Mouse (Mus musculus) limb, embryonic 15.5 days (tissue): Measurements from ENCODE around the gene Lypla2. TPM values are rescaled to one million over a fixed set of nuclear protein-coding genes. Genes with fewer than 3 reads are reported as not detected.

Experiments used
- ATAC-seq: fragments of 200-750 bp; cut with Nextera tagmentation; 2 replicates; pipeline ENCODE4 v1.8.0; 2017; ENCODE audit warnings: low read depth, moderate TSS enrichment; ENCODE audit not compliant: insufficient number of reproducible peaks, low FRiP score, low TSS enrichment
- H3K27ac ChIP-seq: fragments of 300-500 bp; sonication (generic); 2 replicates; pipeline ENCODE4 v1.5.1; 2015; ENCODE audit warnings: moderate library complexity, mild to moderate bottlenecking, inconsistent platforms
- H3K27me3 ChIP-seq: fragments of 300-500 bp; sonication (generic); 2 replicates; pipeline ENCODE4 v1.6.1; 2015; ENCODE audit warnings: inconsistent platforms
- H3K36me3 ChIP-seq: fragments of 300-500 bp; sonication (generic); 2 replicates; pipeline ENCODE4 v1.6.1; 2015; ENCODE audit warnings: inconsistent platforms
- H3K4me1 ChIP-seq: fragments of 300-500 bp; sonication (generic); 2 replicates; pipeline ENCODE4 v1.6.1; 2015; ENCODE audit warnings: inconsistent platforms
- H3K4me2 ChIP-seq: fragments of 300-500 bp; sonication (generic); 2 replicates; pipeline ENCODE4 v1.6.1; 2015; ENCODE audit warnings: mild to moderate bottlenecking, inconsistent platforms
- H3K4me3 ChIP-seq: fragments of 300-500 bp; sonication (generic); 2 replicates; pipeline ENCODE4 v1.5.1; 2015; ENCODE audit warnings: mild to moderate bottlenecking, inconsistent platforms
- H3K9ac ChIP-seq: fragments of 300-500 bp; sonication (generic); 2 replicates; pipeline ENCODE4 v1.6.1; 2015; ENCODE audit warnings: inconsistent platforms
- H3K9me3 ChIP-seq: fragments of 300-500 bp; sonication (generic); 2 replicates; pipeline ENCODE4 v1.6.1; 2016; ENCODE audit warnings: inconsistent platforms
- WGBS: fragments of 180-500 bp; shearing (Covaris S2); methylation state at CpG from one replicate; pipeline ENCODE4 v1.1.7; 2015; 5-methylcytosine and 5-hydroxymethylcytosine counted together
- polyA plus RNA-seq: library from polyadenylated mRNA; unstranded; fragments of >200 nt; fragmentation: Nextera tagmentation; extraction: Ambion mirVana; gene quantifications from 2 replicates; pipeline ENCODE4 v1.2.1, GENCODE M21; 2015

Gene Lypla2
- polyA plus RNA-seq, 1 experiment from 2014 or later = 114 TPM

- no peak for ATAC-seq
- Histone ChIP-seq H3K36me3 (peaks cover 63% of the 10 kb centered on the region), H3K4me2 (no peak overlapping the region), H3K27me3 (no peaks in the 10 kb centered on the region), H3K4me3 (no peak overlapping the region), H3K4me1 (peaks cover 20% of the 10 kb centered on the region), H3K9ac (no peak overlapping the region), H3K27ac (no peak overlapping the region), H3K9me3 (no peaks in the 10 kb centered on the region)
- WGBS = 81% methylated on average over 5 of the region's 5 CpGs
Observed at GRCm38 (mm10) chr4:135961709-135962108, 10.7 kb downstream of the Lypla2 start.

- no peaks in the 10 kb centered on the region for H3K27me3 ChIP-seq
- WGBS = 21% methylated on average over 5 of the region's 5 CpGs
- no peak overlapping the region for H3K4me3 ChIP-seq
- ATAC-seq = no peak
- peaks cover 61% of the 10 kb centered on the region for H3K36me3 ChIP-seq
- no peaks in the 10 kb centered on the region for H3K9me3 ChIP-seq
- peaks cover 20% of the 10 kb centered on the region for H3K4me1 ChIP-seq
- no peak overlapping the region for H3K4me2 ChIP-seq
- H3K27ac ChIP-seq = no peak overlapping the region
- no peak overlapping the region for H3K9ac ChIP-seq
Observed at GRCm38 (mm10) chr4:135960717-135961116, 11.7 kb downstream of the Lypla2 start.

GRCm38 (mm10) chr4:135958354-135958753 is 14.1 kb downstream of the Lypla2 start:
- Histone ChIP-seq H3K9me3 (no peaks in the 10 kb centered on the region), H3K9ac (no peak overlapping the region), H3K4me2 (no peak overlapping the region), H3K36me3 (peaks cover 72% of the 10 kb centered on the region), H3K4me3 (no peak overlapping the region), H3K27ac (no peak overlapping the region), H3K4me1 (peaks cover 7% of the 10 kb centered on the region; the same call in 1 of the 2 replicates), H3K27me3 (no peaks in the 10 kb centered on the region)
- no peak for ATAC-seq
- WGBS = 63% methylated on average over 8 of the region's 8 CpGs

GRCm38 (mm10) chr4:135955886-135956285 is 16.5 kb downstream of the Lypla2 start:
- no peak overlapping the region for H3K4me2 ChIP-seq
- H3K27ac ChIP-seq = no peak overlapping the region
- no peaks in the 10 kb centered on the region for H3K4me1 ChIP-seq
- no peaks in the 10 kb centered on the region for H3K27me3 ChIP-seq
- peaks cover 83% of the 10 kb centered on the region for H3K36me3 ChIP-seq
- no peak for ATAC-seq
- 92% methylated on average over 9 of the region's 9 CpGs for WGBS
- no peak overlapping the region for H3K9ac ChIP-seq
- H3K4me3 ChIP-seq = no peak overlapping the region
- H3K9me3 ChIP-seq = no peaks in the 10 kb centered on the region

- Histone ChIP-seq H3K36me3 (peaks cover 67% of the 10 kb centered on the region), H3K4me3 (no peak overlapping the region), H3K4me1 (peaks cover 2% of the 10 kb centered on the region; the same call in 1 of the 2 replicates), H3K27me3 (no peaks in the 10 kb centered on the region), H3K9ac (no peak overlapping the region), H3K4me2 (no peak overlapping the region), H3K27ac (no peak overlapping the region), H3K9me3 (no peaks in the 10 kb centered on the region)
- no peak for ATAC-seq
- 11% methylated on average over 2 of the region's 2 CpGs for WGBS
Observed at GRCm38 (mm10) chr4:135954241-135954640, 18.2 kb downstream of the Lypla2 start.

- Histone ChIP-seq H3K27me3 (no peaks in the 10 kb centered on the region), H3K4me3 (no peak overlapping the region), H3K27ac (no peak overlapping the region), H3K9ac (no peak overlapping the region), H3K4me2 (no peak overlapping the region), H3K9me3 (no peaks in the 10 kb centered on the region), H3K36me3 (peaks cover 57% of the 10 kb centered on the region), H3K4me1 (peaks cover 4% of the 10 kb centered on the region)
- no peak for ATAC-seq
- 86% methylated on average over 3 of the region's 3 CpGs for WGBS
Observed at GRCm38 (mm10) chr4:135953179-135953578, 19.2 kb downstream of the Lypla2 start.

GRCm38 (mm10) chr4:135951505-135951904 is 20.9 kb downstream of the Lypla2 start:
- Histone ChIP-seq H3K27me3 (no peaks in the 10 kb centered on the region), H3K4me2 (no peak overlapping the region), H3K4me1 (peaks cover 14% of the 10 kb centered on the region), H3K4me3 (no peak overlapping the region), H3K9me3 (no peaks in the 10 kb centered on the region), H3K36me3 (peaks cover 44% of the 10 kb centered on the region), H3K27ac (no peak overlapping the region), H3K9ac (no peak overlapping the region)
- WGBS = 90% methylated on average over 3 of the region's 3 CpGs
- ATAC-seq = no peak

GRCm38 (mm10) chr4:135950365-135950764 is 22.1 kb downstream of the Lypla2 start:
- no peak for ATAC-seq
- H3K4me2 ChIP-seq = no peak overlapping the region

GRCm38 (mm10) chr4:135949911-135950310 is 22.5 kb downstream of the Lypla2 start:
- H3K9me3 ChIP-seq = no peaks in the 10 kb centered on the region
- peaks cover 20% of the 10 kb centered on the region for H3K4me1 ChIP-seq
- no peak overlapping the region for H3K27ac ChIP-seq
- H3K4me2 ChIP-seq = no peak overlapping the region
- ATAC-seq = no peak
- 67% methylated on average over 6 of the region's 6 CpGs for WGBS
- H3K4me3 ChIP-seq = no peak overlapping the region
- no peak overlapping the region for H3K9ac ChIP-seq
- peaks cover 30% of the 10 kb centered on the region for H3K36me3 ChIP-seq
- H3K27me3 ChIP-seq = no peaks in the 10 kb centered on the region

More at GRCm38 (mm10) chr4:135950365-135950764, 22.1 kb downstream of the Lypla2 start:
- Histone ChIP-seq H3K9ac (no peak overlapping the region), H3K27ac (no peak overlapping the region), H3K27me3 (no peaks in the 10 kb centered on the region), H3K9me3 (no peaks in the 10 kb centered on the region), H3K4me1 (peaks cover 20% of the 10 kb centered on the region), H3K36me3 (peaks cover 35% of the 10 kb centered on the region), H3K4me3 (no peak overlapping the region)
- WGBS = 86% methylated on average over 6 of the region's 6 CpGs

GRCm38 (mm10) chr4:135949475-135949874 is 23.0 kb downstream of the Lypla2 start:
- H3K36me3 ChIP-seq = peaks cover 28% of the 10 kb centered on the region
- peaks cover 20% of the 10 kb centered on the region for H3K4me1 ChIP-seq
- 83% methylated on average over 10 of the region's 10 CpGs for WGBS
- no peaks in the 10 kb centered on the region for H3K27me3 ChIP-seq
- no peak overlapping the region for H3K27ac ChIP-seq
- H3K9me3 ChIP-seq = no peaks in the 10 kb centered on the region
- no peak overlapping the region for H3K4me3 ChIP-seq
- no peak overlapping the region for H3K4me2 ChIP-seq
- no peak overlapping the region for H3K9ac ChIP-seq
- no peak for ATAC-seq

GRCm38 (mm10) chr4:135948142-135948541 is 24.3 kb downstream of the Lypla2 start:
- Histone ChIP-seq H3K27me3 (no peaks in the 10 kb centered on the region), H3K27ac (no peak overlapping the region), H3K9ac (no peak overlapping the region), H3K9me3 (no peaks in the 10 kb centered on the region), H3K4me3 (no peak overlapping the region), H3K36me3 (peaks cover 22% of the 10 kb centered on the region), H3K4me2 (no peak overlapping the region), H3K4me1 (peaks cover 27% of the 10 kb centered on the region)
- WGBS = 92% methylated on average over 8 of the region's 8 CpGs
- no peak for ATAC-seq

GRCm38 (mm10) chr4:135946659-135947301 is 25.6 kb downstream of the Lypla2 start:
- H3K27ac ChIP-seq = peak overlapping the region; percentile 64
- no peak for ATAC-seq
- WGBS = under 1% methylated on average over 28 of the region's 28 CpGs

More at GRCm38 (mm10) chr4:135946659-135947301, 25.6 kb downstream of the Lypla2 start:
- H3K9me3 ChIP-seq = no peaks in the 10 kb centered on the region
- peak overlapping the region; percentile 89 for H3K4me3 ChIP-seq
- peak overlapping the region; percentile 74 for H3K4me2 ChIP-seq
- no peaks in the 10 kb centered on the region for H3K27me3 ChIP-seq
- peak overlapping the region; percentile 67 for H3K9ac ChIP-seq
- peaks cover 9% of the 10 kb centered on the region for H3K36me3 ChIP-seq
- peaks cover 27% of the 10 kb centered on the region for H3K4me1 ChIP-seq
